Mouse (Mus musculus) heart, adult 11 months (tissue): ENCODE measurements around the gene Tmem151a.
"Not testable (repeated sequence)": the region's sequence is repeated elsewhere in the genome, so short reads cannot be mapped to it uniquely, and the experiment has no call there.

Experiments
- DNase-seq: peaks from one replicate; pipeline ENCODE4 v3.0.0; 2022

Tmem151a gene

DNA sequence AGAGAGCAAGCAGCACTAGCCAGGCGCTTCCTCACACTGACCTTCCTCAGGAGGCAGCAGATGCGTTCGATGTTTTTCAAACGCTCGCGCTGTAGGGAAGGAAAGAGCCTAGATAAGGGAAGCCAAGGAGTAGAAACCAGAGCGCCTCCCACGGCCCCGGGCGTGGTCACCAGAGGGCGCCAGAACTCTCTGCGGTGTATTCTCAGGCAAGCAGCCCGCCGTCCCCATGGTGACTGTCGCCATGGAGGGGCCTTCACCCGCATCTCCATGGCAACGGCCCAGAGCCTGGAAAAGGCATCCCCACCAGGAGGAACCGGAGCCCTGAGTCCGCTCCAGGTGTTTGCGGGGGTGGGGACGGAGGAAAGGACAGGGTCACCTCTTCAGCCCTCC is 8.9 kb upstream of the Tmem151a start:
- DNase-seq = peak; percentile 99

DNA sequence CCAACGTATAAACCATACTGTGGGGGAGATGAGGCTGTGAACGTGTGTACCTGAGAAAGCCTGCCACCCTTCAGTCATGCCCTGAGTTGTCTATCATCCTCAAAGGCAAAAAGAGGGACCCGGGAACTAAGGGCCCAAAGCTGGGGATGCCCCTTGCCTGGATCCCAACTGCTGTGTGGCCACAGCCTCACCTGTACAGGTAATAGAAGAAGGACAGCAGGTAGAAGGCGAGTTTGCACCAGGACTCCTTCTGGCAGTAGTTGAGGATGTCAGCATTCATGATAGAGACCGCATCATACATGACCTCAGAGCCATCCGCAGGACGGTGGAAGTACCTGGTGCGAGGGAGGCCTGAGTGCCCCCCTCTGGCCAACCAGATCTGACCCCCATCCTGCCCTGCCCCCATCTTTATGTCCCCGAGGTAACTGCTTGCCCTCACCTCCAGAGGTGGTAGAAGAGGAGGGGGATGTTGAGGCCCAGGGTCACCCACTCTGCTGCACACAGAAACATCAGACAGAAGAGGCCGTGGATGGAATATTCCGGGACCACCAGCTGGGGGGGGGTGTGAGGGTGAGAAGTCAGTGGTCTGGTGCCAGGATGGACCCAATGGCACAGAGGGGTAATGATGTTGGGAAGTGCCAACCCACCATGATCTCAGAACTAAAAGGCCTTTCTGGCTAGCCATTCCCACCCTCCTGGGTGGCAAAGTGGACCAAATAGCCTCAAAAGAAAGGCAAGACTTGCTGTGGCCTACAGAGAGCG is 8.3 kb upstream of the Tmem151a start:
- DNase-seq = peak; percentile 94

DNA sequence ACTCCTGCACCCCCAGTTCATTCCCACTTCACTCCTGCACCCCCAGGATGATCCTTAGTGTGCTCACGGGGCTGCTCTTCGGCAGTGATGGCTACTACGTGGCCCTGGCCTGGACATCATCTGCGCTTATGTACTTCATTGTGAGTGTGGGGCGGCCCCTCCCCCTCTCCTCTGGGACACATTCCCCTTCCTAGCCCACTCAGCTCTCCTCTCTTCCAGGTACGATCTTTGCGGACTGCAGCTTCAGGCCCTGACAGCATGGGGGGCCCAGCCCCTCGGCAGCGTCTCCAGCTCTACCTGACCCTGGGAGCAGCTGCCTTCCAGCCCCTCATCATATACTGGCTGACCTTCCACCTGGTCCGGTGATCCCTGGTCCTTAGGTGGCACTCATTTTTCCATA is 6.8 kb upstream of the Tmem151a start:
- peak; percentile 91 for DNase-seq

DNA sequence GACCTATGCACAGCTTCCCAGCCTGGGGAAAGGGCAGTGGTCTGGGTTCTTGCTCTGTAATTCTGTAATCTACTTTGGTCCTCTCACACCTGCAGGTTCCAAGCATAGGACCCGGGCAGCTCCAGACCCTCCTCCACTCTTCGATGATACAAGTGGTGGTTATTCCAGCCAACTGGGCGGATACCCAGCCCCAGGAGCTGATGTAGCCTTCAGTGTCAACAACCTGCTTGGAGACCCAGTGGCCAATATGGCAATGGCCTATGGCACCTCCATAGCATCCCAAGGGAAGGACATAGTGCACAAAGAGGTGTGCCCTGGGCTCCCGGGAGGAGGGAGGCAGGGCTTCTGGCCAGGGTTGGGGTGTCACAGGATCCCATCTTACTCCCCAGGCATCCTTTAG is 4.0 kb upstream of the Tmem151a start:
- DNase-seq = peak; percentile 93

DNA sequence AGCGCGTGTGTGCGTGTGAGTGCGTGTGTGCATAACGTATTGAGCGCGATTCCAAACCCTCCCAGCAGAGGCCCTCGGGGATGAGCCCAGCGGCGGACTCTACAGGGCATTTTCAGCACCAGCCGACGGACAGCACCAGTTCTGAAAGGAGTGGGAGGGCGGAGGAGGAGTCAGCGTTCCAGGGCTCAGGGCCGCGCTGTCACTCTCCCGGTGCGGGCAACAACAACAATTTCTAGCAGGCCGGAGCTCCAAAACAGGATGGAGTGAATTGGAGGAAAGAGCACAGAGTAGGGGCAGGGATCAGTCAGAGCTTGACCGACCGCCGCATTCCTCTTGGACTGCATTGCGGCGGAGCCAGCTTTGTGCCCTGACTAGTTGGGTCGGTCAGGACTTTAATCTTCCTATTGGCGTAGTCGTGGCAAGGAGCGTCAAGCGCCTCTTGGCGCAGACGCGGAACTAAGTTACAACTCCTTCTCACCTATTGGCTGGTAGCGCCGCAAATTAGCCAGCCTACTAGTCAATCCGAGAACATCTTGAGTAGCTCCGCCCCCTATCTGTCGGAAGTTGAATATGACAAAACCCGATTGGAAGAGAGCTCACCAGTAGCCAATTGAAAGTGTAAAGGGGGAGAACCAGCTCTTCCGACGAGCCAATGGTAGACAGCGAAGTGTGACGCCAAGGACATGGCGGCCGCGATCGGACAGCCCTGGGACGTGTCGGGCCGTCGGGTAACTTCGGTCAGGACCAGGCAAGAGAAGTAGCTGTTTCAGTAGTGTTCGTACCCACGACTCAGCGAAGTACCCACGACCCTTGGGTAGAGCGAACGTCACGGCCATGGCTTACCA is 2.8 kb upstream of the Tmem151a start, which contains the start of gene Yif1a:
TSS of gene Yif1a (plus strand) at position 655 of the 845 bp plus-strand sequence.
- DNase-seq = peak; percentile 100

DNA sequence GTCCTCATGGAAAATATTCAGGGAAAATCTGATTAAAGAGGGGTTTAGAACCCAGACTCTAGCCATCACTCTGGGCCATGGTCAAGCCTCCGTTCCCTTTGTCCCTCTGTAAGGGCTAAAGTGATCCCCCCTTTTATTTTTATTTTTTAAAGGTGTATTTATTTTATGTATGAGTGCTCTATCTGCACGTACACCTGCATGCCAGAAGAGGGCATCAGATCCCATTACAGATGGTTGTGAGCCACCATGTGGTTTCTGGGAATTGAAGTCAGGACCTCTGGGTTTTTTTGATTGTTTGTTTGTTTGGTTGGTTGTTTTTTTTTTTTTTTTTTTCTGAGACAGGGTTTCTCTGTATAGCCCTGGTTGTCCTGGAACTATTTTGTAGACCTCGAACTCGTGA is 1.2 kb upstream of the Tmem151a start:
- DNase-seq = not testable (repeated sequence)

DNA sequence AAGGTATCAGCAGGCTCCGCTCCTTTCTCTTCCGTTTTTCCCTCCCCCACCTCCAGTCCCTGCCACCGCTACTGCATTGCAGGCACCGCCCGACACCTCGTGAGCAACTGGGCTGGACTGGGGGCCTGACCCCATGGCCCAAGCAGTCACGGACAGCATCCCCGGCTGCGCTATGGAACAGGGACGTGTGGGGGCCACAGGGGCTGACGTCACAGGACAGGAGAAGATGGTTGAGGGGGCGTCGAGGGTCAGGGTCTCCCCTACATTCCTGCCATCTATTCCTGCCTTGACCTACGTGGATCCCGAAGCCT is 542 bp downstream of the Tmem151a start:
- peak; percentile 91 for DNase-seq

DNA sequence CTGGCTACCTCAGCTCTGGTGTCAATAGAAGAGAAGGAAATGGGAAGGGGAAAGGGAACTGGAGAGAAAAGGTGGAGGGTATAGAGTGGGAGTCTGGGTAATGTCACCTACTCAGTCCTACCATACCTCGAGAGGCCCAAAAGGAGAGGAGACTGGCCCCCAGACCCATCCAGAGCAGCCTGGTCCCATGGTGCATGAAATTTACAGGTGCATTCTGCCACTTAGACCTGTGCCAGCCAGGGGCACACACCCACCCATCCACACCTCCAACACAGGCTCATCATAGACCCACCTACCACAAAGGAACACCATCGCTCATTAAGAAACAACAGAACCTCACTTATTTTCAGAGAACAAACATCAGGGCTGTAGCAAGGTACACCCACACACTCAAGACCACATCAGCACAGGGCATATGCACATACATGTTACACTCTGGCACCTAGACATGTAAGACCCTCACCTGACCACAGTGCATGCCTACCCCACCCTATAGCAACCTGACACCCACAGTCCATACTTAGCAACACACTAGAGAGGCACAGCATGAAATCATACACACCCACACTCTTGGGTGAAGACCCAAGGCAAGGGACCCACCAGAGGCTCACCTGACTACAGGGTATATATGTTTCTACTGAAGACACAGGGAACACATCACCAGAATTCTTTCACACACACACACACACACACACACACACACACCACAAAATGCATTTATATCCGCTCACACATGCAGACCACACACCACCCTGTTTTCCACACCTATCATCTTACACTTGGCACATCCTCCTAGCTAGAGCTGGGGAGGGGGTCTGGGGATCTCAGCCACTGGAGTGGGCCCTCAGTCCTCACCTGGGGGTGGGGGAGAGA is 1.1 kb downstream of the Tmem151a start:
- no peak for DNase-seq

DNA sequence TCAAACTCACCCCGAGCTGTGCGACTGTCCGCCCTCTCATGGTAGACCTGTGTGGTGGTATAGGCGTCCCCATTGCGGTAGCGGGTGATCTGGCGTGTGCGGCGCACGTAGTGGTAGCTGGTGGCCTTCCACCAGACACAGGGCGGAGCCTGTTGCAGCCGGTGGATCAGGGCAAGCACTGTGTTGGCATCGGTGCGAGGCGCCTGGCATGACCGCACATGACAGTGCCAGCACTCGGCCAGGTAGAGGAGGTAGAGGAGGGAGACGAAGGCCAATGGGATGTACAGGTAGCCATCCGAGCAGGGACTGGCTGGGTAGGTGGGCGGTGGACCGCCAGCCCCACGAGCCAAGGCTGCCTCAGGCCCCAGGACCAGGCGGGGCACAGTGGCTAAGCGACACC is 2.7 kb downstream of the Tmem151a start:
- DNase-seq = no peak

DNA sequence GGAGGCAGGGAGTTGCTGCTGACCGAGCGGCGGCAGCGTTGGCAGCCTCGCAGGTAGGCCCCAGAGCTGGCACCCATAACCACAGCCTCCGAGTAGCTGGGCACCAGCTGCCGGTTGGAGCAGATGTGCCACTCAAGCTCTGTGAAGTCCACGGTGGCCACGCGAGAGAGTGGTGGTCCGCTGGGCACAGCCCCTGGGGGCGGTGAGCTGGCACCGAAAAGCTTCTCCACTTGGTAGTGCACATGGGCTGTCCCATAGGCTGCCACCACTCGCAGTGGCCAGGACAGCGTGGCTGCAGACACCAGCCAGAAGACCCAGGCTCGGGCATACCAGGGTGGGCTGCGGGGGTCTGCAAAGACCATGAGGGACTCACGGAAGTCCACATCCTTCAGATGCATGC is 3.3 kb downstream of the Tmem151a start:
- no peak for DNase-seq

DNA sequence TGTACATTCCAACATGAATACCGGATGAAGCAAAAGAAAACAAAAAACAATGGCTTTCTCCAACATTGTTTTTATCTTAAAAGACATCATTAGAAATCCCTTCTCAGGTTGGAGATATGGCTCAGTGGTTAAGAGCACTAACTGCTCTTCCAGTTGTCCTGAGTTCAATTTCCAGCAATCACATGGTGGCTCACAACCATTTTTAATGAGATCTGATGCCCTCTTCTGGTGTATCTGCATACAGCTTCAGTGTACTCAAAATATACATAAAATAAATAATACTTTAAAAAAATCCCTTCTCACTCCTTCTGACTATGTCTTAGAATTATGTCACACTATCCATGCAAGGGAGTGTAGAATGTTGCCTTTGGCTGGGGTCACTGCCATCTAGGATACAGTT is 6.1 kb downstream of the Tmem151a start:
- DNase-seq = no peak

DNA sequence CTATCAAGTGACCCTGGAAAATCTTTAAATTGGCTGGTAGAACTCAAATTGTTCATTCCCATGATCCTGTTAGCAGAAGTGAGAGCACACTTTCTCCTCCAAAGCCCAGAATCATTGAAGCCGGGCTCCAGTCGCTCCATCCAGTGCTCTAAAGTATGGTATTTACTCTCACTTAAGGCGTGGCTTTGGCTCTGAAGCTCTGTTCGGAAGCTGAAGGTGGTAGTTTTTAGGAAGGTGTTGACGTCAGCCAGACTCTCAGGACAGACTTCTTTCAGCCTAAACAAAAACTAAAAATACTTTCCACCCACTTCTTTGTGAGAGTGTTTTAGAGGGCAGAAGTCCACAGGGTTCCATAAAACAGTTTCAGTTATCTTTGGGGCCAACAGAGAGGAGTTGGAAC is 11.8 kb downstream of the Tmem151a start:
- no peak for DNase-seq

DNA sequence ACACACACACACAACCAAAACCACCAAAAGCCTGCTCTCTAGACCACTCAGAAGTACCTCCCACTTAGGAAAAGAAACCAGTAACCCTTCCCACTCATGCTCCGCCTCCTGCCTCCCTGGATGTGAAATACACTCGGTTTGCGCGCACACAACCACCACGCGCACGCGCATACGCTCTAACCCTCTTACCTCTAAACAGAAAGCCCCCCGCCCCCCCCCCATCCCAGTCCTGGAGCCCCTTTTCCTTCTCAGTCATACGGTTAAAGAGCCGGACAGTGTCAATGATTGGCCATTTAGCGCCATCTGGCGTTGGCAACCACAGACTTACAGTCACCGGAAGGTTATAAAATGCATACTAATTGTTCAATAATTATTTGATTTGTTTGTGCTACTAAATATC is 12.3 kb downstream of the Tmem151a start:
- DNase-seq = peak; percentile 95

DNA sequence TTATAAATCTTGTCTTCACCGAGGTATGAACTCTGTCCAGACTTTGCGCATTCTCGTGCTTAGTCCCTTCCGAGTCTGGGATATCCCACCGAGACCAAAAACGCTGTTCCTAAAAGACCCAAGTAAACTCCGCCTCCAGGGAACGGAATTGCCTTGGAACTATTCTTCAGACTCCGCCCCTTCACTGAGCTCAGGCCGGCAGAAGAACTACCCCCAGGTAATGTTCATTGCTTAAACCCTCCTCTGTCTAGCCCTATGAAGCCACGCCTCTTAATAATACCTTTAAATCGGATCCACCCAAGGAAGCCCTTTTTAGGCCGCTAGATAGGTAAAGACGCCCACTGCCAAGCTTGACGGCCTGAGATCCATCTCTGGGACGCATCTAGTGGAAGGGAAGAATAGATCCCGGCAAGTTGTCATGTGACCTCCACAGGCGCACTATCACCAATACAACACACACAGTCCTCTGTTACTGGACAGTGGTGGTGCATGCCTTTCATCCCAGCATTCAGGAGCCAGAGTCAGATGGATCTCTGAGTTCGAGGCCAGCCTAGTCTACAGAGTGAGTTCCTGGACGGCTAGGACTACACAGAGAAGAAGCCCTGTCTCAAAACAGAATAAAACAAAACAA is 12.8 kb downstream of the Tmem151a start:
- peak; percentile 95 for DNase-seq

DNA sequence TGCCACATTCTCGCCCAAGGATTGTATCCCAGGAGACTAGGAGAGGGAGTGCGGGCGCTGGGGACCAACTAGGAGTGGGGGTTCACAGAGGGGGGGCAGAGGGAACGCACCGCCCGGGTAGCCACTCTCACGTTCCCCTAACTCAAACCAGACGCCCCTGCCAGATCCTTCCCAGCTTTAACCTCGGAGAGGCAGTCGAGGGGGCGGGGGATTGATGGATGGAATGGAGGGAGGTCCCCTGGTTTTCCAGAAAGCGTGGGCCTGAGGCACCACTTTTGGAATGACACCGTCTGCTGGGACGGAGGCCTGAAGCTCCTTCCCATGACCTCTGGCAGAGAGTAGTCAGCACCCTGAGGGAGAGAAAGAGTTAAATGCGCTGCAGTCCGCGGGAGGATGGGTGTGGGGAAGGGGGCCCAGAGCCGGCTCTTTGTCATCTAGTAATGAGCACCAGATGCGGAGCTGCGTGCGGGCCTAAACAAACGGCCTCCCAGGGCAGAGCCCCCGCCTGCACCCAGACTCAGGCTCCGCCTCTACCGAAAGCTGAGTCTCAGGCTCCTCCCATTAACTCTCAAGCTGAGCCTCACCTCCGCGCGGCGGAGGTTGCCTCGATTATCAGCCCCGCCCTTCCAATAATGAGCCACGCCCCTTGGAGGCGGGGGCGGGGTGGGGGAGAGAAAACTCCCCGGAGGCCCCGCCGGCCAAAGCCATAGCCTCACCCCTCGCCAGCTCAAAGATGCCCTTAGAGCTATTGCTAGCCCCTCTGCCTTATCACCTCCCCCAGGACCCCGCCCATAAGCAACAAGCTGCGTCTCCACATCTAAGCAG is 13.6 kb downstream of the Tmem151a start:
- DNase-seq = peak; percentile 99

DNA sequence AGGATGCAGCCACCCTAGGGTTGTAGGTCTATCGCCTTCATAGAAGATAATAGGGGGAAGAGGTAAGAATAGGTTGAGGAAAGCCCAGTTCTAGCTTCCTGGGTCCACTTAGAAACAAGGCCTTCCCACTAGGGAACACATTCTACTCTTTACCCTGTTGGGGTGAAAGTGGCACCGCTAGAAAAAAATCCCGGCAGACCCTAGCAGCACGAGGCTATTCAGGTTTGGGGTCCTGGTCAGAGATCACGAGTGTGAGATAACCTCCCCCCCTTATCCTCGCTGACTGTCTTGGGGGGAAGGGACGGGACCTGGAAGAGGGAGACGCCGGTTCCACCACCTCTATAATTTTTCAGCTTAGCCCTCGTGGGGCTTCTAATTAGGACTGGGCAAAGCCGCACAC is 14.3 kb downstream of the Tmem151a start:
- peak; percentile 91 for DNase-seq

DNA sequence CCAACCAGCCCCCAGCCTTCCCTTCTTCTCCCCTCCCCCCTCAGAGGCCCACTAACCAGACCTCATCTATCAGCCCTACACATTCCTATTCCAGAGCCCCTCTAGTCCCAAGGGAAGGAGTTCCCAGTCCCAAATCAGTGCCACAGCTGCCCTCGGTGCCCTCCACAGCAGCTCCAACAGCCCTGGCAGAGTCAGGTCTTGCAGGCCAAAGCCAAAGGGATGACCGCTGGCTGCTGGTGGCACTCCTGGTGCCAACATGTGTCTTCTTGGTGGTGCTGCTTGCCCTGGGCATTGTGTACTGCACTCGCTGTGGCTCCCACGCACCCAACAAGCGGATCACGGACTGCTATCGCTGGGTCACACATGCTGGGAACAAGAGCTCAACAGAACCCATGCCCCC is 15.4 kb downstream of the Tmem151a start:
- peak; percentile 94 for DNase-seq

DNA sequence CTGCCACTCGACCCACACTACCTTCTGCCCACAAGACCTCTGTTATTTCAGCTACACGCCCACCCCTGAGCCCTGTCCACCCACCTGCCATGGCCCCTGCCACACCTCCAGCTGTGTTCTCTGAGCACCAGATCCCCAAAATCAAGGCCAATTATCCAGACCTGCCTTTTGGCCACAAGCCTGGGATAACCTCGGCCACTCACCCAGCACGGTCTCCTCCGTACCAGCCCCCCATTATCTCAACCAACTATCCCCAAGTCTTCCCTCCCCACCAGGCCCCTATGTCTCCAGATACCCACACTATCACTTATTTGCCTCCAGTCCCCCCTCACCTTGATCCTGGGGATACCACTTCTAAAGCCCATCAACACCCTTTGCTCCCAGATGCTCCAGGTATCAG is 15.8 kb downstream of the Tmem151a start:
- DNase-seq = peak; percentile 90

DNA sequence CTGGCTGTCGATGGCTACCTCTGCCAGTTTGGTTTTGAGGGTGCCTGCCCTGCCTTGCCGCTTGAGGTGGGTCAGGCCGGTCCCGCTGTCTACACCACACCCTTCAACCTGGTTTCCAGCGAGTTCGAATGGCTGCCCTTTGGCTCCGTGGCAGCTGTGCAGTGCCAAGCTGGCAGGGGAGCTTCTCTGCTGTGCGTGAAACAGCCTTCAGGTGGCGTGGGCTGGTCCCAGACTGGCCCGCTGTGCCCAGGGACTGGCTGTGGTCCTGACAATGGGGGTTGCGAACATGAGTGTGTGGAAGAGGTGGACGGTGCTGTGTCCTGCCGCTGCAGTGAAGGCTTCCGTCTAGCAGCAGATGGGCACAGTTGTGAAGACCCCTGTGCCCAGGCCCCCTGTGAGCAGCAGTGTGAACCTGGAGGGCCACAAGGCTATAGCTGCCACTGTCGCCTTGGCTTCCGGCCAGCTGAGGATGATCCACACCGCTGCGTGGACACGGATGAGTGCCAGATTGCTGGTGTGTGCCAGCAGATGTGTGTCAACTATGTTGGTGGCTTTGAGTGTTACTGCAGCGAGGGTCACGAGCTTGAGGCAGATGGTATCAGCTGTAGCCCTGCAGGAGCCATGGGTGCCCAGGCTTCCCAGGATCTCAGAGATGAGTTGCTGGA is 16.6 kb downstream of the Tmem151a start:
- DNase-seq = peak; percentile 95

DNA sequence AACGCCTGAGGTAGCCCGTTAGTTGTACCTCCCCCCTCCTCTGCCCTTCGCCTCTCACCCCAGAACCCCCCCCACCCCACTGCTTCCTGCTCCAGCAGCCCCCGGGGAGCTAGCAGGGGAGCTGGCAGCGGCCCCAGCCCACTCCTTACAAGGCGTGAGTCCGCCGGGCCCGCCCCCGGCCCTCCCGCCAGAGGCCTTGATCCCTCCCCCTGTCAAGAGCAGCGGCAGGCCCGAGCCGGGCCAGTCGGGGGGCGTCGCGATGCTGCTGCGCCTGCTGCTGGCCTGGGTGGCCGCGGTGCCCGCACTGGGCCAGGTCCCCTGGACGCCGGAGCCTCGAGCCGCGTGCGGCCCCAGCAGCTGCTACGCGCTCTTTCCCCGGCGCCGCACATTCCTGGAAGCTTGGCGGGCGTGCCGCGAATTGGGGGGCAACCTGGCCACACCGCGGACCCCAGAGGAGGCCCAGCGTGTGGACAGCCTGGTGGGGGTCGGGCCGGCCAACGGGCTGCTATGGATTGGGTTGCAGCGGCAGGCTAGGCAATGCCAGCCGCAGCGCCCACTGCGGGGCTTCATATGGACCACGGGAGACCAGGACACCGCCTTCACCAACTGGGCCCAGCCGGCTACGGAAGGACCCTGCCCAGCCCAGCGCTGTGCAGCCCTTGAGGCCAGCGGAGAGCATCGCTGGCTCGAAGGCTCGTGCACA is 17.3 kb downstream of the Tmem151a start, which contains the start of gene Cd248:
TSS of gene Cd248 (plus strand) at position 212 of the 703 bp plus-strand sequence.
- DNase-seq = peak; percentile 99
